Mouse (Mus musculus) liver, embryonic 16.5 days (tissue): ENCODE data around the gene Gm13275. TPM values are rescaled to one million over a fixed set of nuclear protein-coding genes. Genes with fewer than 3 reads are reported as not detected.
"Not testable (repeated sequence)": the region's sequence is repeated elsewhere in the genome, so short reads cannot be mapped to it uniquely, and the experiment has no call there.

Experiments
- ATAC-seq: fragments of 200-750 bp; cut with Nextera tagmentation; 2 replicates; pipeline ENCODE4 v1.8.0; 2017; ENCODE audit warnings: low read depth, mild to moderate bottlenecking, moderate number of reproducible peaks, moderate library complexity
- H3K27ac ChIP-seq: fragments of 300-500 bp; sonication (generic); 2 replicates; pipeline ENCODE4 v1.5.1; 2014; ENCODE audit warnings: mild to moderate bottlenecking, low read length
- H3K27me3 ChIP-seq: fragments of 300-500 bp; sonication (generic); 2 replicates; pipeline ENCODE4 v1.6.1; 2014; ENCODE audit warnings: low read depth, low read length, mixed read lengths; ENCODE audit not compliant: control insufficient read depth, insufficient read depth
- H3K36me3 ChIP-seq: fragments of 300-500 bp; sonication (generic); 2 replicates; pipeline ENCODE4 v1.6.1; 2014; ENCODE audit warnings: mild to moderate bottlenecking; ENCODE audit not compliant: control insufficient read depth, insufficient read depth
- H3K4me1 ChIP-seq: fragments of 300-500 bp; sonication (generic); 2 replicates; pipeline ENCODE4 v1.6.1; 2014; ENCODE audit warnings: low read depth, low read length, mixed read lengths; ENCODE audit not compliant: control insufficient read depth
- H3K4me2 ChIP-seq: fragments of 300-500 bp; sonication (generic); 2 replicates; pipeline ENCODE4 v1.6.1; 2014; ENCODE audit warnings: low read depth, low read length, mixed read lengths
- H3K4me3 ChIP-seq: fragments of 300-500 bp; sonication (generic); 2 replicates; pipeline ENCODE4 v1.5.1; 2014; ENCODE audit warnings: low read depth, mild to moderate bottlenecking, low read length
- H3K9ac ChIP-seq: fragments of 300-500 bp; sonication (generic); 2 replicates; pipeline ENCODE4 v1.6.1; 2014; ENCODE audit warnings: low read depth, low read length
- H3K9me3 ChIP-seq: fragments of 300-500 bp; sonication (generic); replicated peaks from 2 replicates; pipeline ENCODE4 v1.6.1; 2016; ENCODE audit warnings: low read length; ENCODE audit not compliant: control insufficient read depth
- WGBS: fragments of 180-500 bp; shearing (Covaris S2); extraction: QIAGEN DNeasy Blood & Tissue Kit; methylation state at CpG from one replicate; pipeline ENCODE4 v1.1.7; 2014; ENCODE audit not compliant: insufficient replicate concordance; 5-methylcytosine and 5-hydroxymethylcytosine counted together
- polyA plus RNA-seq: library from polyadenylated mRNA; unstranded; fragments of >200 nt; fragmentation: Nextera tagmentation; extraction: Ambion mirVana; gene quantifications from 2 replicates; pipeline ENCODE4 v1.2.1, GENCODE M21; 2015

Gene Gm13275
- not detected in 2 replicates for polyA plus RNA-seq

GRCm38 (mm10) chr4:88793936-88794675 is at the start of gene Gm13275:
Gm13275 (plus strand) TSS chr4:88794487.
- not testable (repeated sequence) for H3K9me3 ChIP-seq, H3K27me3 ChIP-seq, ATAC-seq, H3K27ac ChIP-seq, H3K4me2 ChIP-seq, H3K4me1 ChIP-seq, H3K9ac ChIP-seq, H3K36me3 ChIP-seq, H3K4me3 ChIP-seq
- WGBS: 0% methylated on average over 9 of the region's 52 CpGs

- Histone ChIP-seq H3K27me3 (no peaks in the 10 kb centered on the region), H3K4me3 (no peak overlapping the region), H3K9ac (no peak overlapping the region), H3K36me3 (no peaks in the 10 kb centered on the region), H3K4me2 (no peak overlapping the region), H3K9me3 (no peaks in the 10 kb centered on the region), H3K4me1 (no peaks in the 10 kb centered on the region), H3K27ac (no peak overlapping the region)
- no peak for ATAC-seq
- WGBS: 51% methylated on average over 6 of the region's 6 CpGs
Measured at GRCm38 (mm10) chr4:88749926-88750325, 44.4 kb upstream of the Gm13275 start.

- H3K4me1 ChIP-seq, H3K4me3 ChIP-seq, H3K4me2 ChIP-seq, H3K27me3 ChIP-seq, H3K27ac ChIP-seq, H3K9ac ChIP-seq, H3K36me3 ChIP-seq, H3K9me3 ChIP-seq, ATAC-seq: not testable (repeated sequence)
- 67% methylated on average over 14 of the region's 15 CpGs for WGBS
Measured at GRCm38 (mm10) chr4:88754818-88755340, 39.4 kb upstream of the Gm13275 start, which contains the start of gene Gm13271. Gm13271 (plus strand) TSS chr4:88754868.

DNA sequence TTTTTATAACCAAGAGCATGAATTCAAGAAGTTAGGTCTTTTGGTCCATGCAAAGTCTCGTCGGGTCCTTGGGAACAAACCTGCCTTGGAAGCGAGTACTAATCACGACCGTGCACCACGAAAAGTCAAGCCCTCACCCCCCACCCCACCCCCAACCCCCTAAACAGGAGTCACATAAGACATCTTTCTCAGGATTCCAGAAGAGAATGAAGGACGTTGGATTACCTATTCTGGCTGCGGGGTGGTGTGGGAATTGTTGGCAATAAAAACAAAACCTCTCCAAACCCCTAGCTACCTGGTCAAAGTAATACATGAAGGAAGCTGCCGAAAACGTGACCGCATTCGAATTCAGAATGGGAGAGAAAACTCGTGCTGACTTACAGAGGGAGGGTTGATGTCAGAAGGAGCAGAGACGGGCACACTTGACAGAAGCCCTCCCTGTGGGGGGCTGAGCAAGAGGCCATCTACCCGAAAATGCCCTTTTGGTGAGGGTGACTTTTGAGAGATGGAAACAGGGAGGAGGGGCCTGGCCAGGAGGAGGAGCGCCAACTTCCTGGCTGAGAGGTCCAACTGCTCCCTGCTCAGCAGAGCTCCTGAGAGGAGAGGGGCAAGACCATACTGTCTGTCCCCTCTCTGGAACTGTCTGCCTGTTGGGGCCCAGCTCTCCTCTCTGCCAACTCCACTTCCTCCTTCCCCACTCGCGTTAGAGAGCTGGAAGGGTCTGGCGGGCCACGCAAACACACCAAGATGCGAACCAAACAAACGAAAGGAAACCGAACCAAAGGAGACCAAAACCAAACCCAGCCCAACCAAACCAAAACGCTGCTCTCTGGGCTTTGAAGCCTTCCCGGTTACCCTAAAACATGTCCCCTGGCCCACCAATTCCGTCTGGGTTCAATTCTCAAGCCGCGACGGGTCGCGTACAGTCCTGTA is 37.4 kb upstream of the Gm13275 start:
- H3K9me3 ChIP-seq, H3K4me1 ChIP-seq, ATAC-seq, H3K27me3 ChIP-seq, H3K36me3 ChIP-seq: not testable (repeated sequence)
- H3K4me3 ChIP-seq: peak overlapping the region; percentile 66
- H3K4me2 ChIP-seq: peak overlapping the region; percentile 84
- 10% methylated on average over 28 of the region's 31 CpGs for WGBS
- peak overlapping the region; percentile 65 for H3K9ac ChIP-seq
- H3K27ac ChIP-seq: peak overlapping the region; percentile 84

- Histone ChIP-seq H3K27ac (peak overlapping the region; percentile 84), H3K4me2 (peak overlapping the region; percentile 84), H3K9ac (peak overlapping the region; percentile 65), H3K4me3 (peak overlapping the region; percentile 66)
- H3K36me3 ChIP-seq, H3K4me1 ChIP-seq, H3K27me3 ChIP-seq, H3K9me3 ChIP-seq: not testable (repeated sequence)
- under 1% methylated on average over 12 of the region's 21 CpGs for WGBS
- ATAC-seq: peak; percentile 100
Measured at GRCm38 (mm10) chr4:88757628-88758031, 36.7 kb upstream of the Gm13275 start.

DNA sequence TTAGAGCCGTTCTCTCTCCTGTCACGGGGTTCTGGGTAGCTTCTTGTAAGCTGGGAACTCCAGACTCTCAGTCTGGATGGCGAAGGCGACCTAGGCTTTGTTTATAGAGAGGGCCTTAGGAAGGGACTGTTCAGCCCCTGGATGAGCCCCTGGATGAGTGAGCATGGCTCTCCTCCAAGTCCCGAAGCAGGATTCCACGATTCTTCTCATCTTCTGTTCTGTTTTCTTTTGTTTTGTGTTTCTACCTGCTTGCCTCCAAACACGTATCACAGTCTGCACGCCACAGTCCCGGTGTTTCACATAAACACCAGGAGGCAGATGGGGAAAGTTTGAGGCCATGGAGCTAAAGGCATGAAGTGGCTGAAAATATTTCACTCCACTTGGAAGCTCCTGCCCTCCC is 35.5 kb upstream of the Gm13275 start:
- not testable (repeated sequence) for ATAC-seq, H3K27me3 ChIP-seq, H3K4me3 ChIP-seq, H3K36me3 ChIP-seq, H3K9me3 ChIP-seq, H3K27ac ChIP-seq, H3K4me2 ChIP-seq, H3K9ac ChIP-seq, H3K4me1 ChIP-seq
- 80% methylated on average over 7 of the region's 9 CpGs for whole genome bisulfite sequencing

- not testable (repeated sequence) for H3K27me3 ChIP-seq, H3K4me1 ChIP-seq, H3K9ac ChIP-seq, H3K9me3 ChIP-seq, ATAC-seq, H3K36me3 ChIP-seq, H3K27ac ChIP-seq
- peak within 1 kb of the TSS; percentile 24 for H3K4me3 ChIP-seq
- 6% methylated on average over 9 of the region's 14 CpGs for WGBS
- H3K4me2 ChIP-seq: peak within 1 kb of the TSS; percentile 46
Measured at GRCm38 (mm10) chr4:88759610-88760268, 34.5 kb upstream of the Gm13275 start, which contains the start of gene Gm13283. Gm13283 (plus strand) TSS chr4:88760119.

DNA sequence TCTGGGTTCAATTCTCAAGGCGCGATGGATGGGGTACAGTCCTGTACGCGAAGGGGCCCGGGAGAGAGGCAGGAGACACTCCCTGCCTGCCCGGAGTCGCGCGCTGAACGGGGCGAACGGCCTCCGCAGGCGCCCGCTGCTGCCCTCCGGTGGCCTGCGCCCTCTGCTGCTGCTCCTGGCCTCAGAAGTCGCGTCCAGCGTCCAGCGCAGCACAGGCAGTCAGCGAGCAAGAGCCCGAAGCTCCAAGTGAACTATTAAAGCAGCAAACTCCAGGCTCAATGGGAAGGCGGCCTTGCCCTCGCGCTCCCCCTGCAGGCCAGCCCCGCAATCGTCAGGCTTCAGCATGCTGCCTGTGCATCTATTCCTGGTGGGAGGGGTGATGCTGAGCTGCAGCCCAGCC is 33.9 kb upstream of the Gm13275 start:
- WGBS: 0% methylated on average over 24 of the region's 28 CpGs
- not testable (repeated sequence) for H3K27me3 ChIP-seq, H3K9ac ChIP-seq, H3K9me3 ChIP-seq, H3K36me3 ChIP-seq, H3K4me1 ChIP-seq, ATAC-seq, H3K27ac ChIP-seq
- Histone ChIP-seq H3K4me2 (peak overlapping the region; percentile 46), H3K4me3 (peak overlapping the region; percentile 24)
